Mouse (Mus musculus): ENCODE measurements around the gene Gm20388. TPM values are rescaled to one million over a fixed set of nuclear protein-coding genes. Genes with fewer than 3 reads are reported as not detected.

The Gm20388 gene
- polyA plus RNA-seq, 1 experiment from 2014 or later: not detected

- WGBS: 68% methylated on average over 10 of the region's 10 CpGs
- no peak for ATAC-seq (ENCODE audit: extremely low read depth, insufficient number of reproducible peaks, low FRiP score, low TSS enrichment)
- H3K4me2 ChIP-seq: no peak overlapping the region
These were observed 1936.7 kb downstream of the Gm20388 start for GRCm38 (mm10) chr8:121847261-121847822.

DNA sequence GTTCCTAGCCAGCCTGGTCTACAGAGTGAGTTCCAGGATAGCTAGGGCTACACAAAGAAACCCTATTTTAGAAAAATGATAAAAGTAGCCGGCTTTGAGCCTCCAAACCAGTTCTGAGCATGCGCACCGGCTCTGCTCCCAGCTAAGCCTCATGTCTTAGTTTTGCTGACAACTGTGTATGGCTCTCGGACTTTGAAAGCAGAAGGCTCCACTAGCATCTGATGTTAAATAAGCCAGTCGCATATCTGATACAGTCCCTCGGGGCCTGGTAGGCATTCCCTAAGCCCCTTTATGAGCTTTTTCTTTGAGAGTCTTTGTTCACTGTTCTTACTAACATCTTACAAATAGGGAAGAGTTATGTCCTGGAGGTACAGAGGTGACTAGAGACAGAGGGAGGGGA, 1937.3 kb downstream of the Gm20388 start:
- Histone ChIP-seq H3K27me3 (replicated peaks) (peaks cover 21% of the 10 kb centered on the region), H3K27ac (replicated peaks) (no peak overlapping the region), H3K4me2 (no peak overlapping the region), H3K4me1 (peaks cover 25% of the 10 kb centered on the region), H3K9me3 (no peaks in the 10 kb centered on the region), H3K4me3 (no peak overlapping the region), H3K36me3 (no peaks in the 10 kb centered on the region), H3K9ac (no peak overlapping the region)
- no peak for ATAC-seq (ENCODE audit: extremely low read depth, insufficient number of reproducible peaks, low FRiP score, low TSS enrichment)
- 69% methylated on average over 6 of the region's 6 CpGs for WGBS

More at GRCm38 (mm10) chr8:121847261-121847822, 1936.7 kb downstream of the Gm20388 start:
- Histone ChIP-seq H3K36me3 (no peaks in the 10 kb centered on the region), H3K9me3 (no peaks in the 10 kb centered on the region), H3K9ac (no peak overlapping the region), H3K4me3 (no peak overlapping the region), H3K27me3 (replicated peaks) (peaks cover 18% of the 10 kb centered on the region), H3K27ac (replicated peaks) (no peak overlapping the region), H3K4me1 (peaks cover 20% of the 10 kb centered on the region)

- WGBS: 54% methylated on average over 10 of the region's 10 CpGs
- ATAC-seq (ENCODE audit: extremely low read depth, insufficient number of reproducible peaks, low FRiP score, low TSS enrichment): no peak
- Histone ChIP-seq H3K4me3 (no peak overlapping the region), H3K9me3 (no peaks in the 10 kb centered on the region), H3K4me1 (peaks cover 30% of the 10 kb centered on the region), H3K27ac (replicated peaks) (no peak overlapping the region), H3K27me3 (replicated peaks) (peaks cover 21% of the 10 kb centered on the region), H3K36me3 (no peaks in the 10 kb centered on the region), H3K9ac (no peak overlapping the region), H3K4me2 (no peak overlapping the region)
These were observed 1937.9 kb downstream of the Gm20388 start for GRCm38 (mm10) chr8:121848495-121848894.

DNA sequence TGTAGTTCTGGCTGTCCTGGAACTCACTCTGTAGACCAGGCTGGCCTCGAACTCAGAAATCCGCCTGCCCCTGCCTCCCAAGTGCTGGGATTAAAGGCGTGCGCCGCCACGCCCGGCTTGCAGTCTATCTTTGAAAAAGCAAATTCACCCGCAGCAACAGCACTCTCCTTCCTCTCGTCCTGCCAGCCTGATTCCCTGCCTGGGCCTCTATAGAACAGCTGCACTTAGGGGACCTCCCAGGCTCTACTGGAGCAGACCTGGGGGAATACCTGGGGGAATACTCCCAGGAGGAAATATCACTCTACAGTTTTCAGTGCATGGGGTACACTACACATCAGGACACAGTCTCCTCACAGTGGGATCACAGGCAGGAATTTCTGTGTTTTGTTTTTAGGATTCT, 1938.7 kb downstream of the Gm20388 start:
- H3K4me1 ChIP-seq: peaks cover 34% of the 10 kb centered on the region
- no peak overlapping the region for H3K9ac ChIP-seq
- H3K9me3 ChIP-seq: no peaks in the 10 kb centered on the region
- H3K27me3 ChIP-seq (replicated peaks): peaks cover 21% of the 10 kb centered on the region
- H3K4me2 ChIP-seq: no peak overlapping the region
- no peak overlapping the region for H3K4me3 ChIP-seq
- no peak for ATAC-seq (ENCODE audit: extremely low read depth, insufficient number of reproducible peaks, low FRiP score, low TSS enrichment)
- H3K36me3 ChIP-seq: no peaks in the 10 kb centered on the region
- H3K27ac ChIP-seq (replicated peaks): no peak overlapping the region
- WGBS: 74% methylated on average over 9 of the region's 9 CpGs

DNA sequence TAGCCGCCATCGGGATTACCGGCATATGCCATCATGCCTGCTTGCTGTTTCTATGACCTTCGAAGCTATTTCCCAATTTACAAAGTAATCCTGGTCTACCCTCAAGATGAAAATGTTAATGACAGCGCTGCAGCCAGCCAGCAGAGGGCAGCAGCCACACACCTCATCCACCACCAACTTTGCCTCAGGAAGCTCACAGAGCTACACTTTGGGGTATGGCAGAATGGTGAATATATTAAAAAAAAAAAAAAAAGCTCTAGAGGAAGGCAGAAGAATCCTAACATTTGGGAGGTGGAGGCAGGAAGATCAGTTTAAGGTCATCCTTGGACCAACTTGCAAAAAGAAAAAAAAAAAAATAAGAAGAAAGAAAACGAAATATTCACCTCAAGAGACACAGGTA, 1939.4 kb downstream of the Gm20388 start:
- Histone ChIP-seq H3K36me3 (no peaks in the 10 kb centered on the region), H3K27ac (replicated peaks) (no peak overlapping the region), H3K4me2 (peak overlapping the region; percentile 70; the same call in 1 of the 2 replicates), H3K27me3 (replicated peaks) (peaks cover 21% of the 10 kb centered on the region), H3K4me1 (peaks cover 34% of the 10 kb centered on the region), H3K9ac (no peak overlapping the region), H3K9me3 (no peaks in the 10 kb centered on the region), H3K4me3 (no peak overlapping the region)
- WGBS: 15% methylated on average over 6 of the region's 6 CpGs
- ATAC-seq (ENCODE audit: extremely low read depth, insufficient number of reproducible peaks, low FRiP score, low TSS enrichment): no peak

GRCm38 (mm10) chr8:121850436-121850820, 1939.8 kb downstream of the Gm20388 start:
- no peaks in the 10 kb centered on the region for H3K9me3 ChIP-seq
- H3K4me3 ChIP-seq: peak overlapping the region; percentile 38; the same call in 1 of the 2 replicates
- peaks cover 34% of the 10 kb centered on the region for H3K4me1 ChIP-seq
- H3K27me3 ChIP-seq (replicated peaks): peaks cover 21% of the 10 kb centered on the region
- peak overlapping the region; percentile 70 for H3K4me2 ChIP-seq
- H3K36me3 ChIP-seq: no peaks in the 10 kb centered on the region
- H3K27ac ChIP-seq (replicated peaks): no peak overlapping the region
- 43% methylated on average over 12 of the region's 12 CpGs for WGBS
- ATAC-seq (ENCODE audit: extremely low read depth, insufficient number of reproducible peaks, low FRiP score, low TSS enrichment): no peak
- H3K9ac ChIP-seq: peak overlapping the region; percentile 78

GRCm38 (mm10) chr8:121850821-121851470, 1940.3 kb downstream of the Gm20388 start:
- 7% methylated on average over 24 of the region's 24 CpGs for WGBS
- peaks cover 34% of the 10 kb centered on the region for H3K4me1 ChIP-seq
- H3K9ac ChIP-seq: peak overlapping the region; percentile 78
- peaks cover 21% of the 10 kb centered on the region for H3K27me3 ChIP-seq (replicated peaks)
- H3K4me3 ChIP-seq: peak overlapping the region; percentile 38
- peak overlapping the region; percentile 70 for H3K4me2 ChIP-seq
- H3K36me3 ChIP-seq: no peaks in the 10 kb centered on the region
- no peak overlapping the region for H3K27ac ChIP-seq (replicated peaks)
- H3K9me3 ChIP-seq: no peaks in the 10 kb centered on the region
- no peak for ATAC-seq (ENCODE audit: extremely low read depth, insufficient number of reproducible peaks, low FRiP score, low TSS enrichment)

DNA sequence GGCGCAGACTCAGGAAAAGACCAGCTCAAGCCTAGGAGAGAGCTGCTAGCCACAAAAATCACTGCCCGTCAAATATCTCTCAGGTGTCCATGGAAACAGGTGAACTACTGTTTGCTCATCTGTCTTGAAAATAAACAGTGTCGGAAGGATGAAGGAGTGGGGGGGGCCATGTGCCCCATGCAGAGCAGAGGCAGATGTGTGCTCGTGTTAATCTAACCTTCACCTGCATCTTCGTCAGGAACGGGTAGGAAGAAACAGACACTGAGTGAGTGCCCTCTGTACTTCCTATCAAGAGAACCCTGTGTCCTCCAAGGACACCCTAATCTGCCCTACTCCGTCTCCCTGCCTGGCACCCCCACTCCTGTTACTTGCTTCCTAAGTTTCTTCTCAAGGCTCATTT, 1941.1 kb downstream of the Gm20388 start:
- WGBS: 53% methylated on average over 7 of the region's 7 CpGs
- Histone ChIP-seq H3K9me3 (no peaks in the 10 kb centered on the region), H3K9ac (peak overlapping the region; percentile 37; the same call in 1 of the 2 replicates), H3K27ac (replicated peaks) (no peak overlapping the region), H3K27me3 (replicated peaks) (peaks cover 21% of the 10 kb centered on the region), H3K4me1 (peaks cover 34% of the 10 kb centered on the region), H3K4me2 (no peak overlapping the region), H3K4me3 (no peak overlapping the region), H3K36me3 (no peaks in the 10 kb centered on the region)
- no peak for ATAC-seq (ENCODE audit: extremely low read depth, insufficient number of reproducible peaks, low FRiP score, low TSS enrichment)

- Histone ChIP-seq H3K9me3 (no peaks in the 10 kb centered on the region), H3K9ac (peak overlapping the region; percentile 21; the same call in 1 of the 2 replicates), H3K4me1 (peaks cover 34% of the 10 kb centered on the region), H3K27ac (replicated peaks) (no peak overlapping the region), H3K27me3 (replicated peaks) (peaks cover 23% of the 10 kb centered on the region), H3K36me3 (no peaks in the 10 kb centered on the region), H3K4me2 (no peak overlapping the region), H3K4me3 (no peak overlapping the region)
- WGBS: 13% methylated on average over 7 of the region's 7 CpGs
- no peak for ATAC-seq (ENCODE audit: extremely low read depth, insufficient number of reproducible peaks, low FRiP score, low TSS enrichment)
These were observed 1941.8 kb downstream of the Gm20388 start for GRCm38 (mm10) chr8:121852464-121852863.

GRCm38 (mm10) chr8:121853586-121853985, 1942.9 kb downstream of the Gm20388 start:
- Histone ChIP-seq H3K27ac (replicated peaks) (no peak overlapping the region), H3K4me1 (peaks cover 34% of the 10 kb centered on the region), H3K4me2 (no peak overlapping the region), H3K9me3 (no peaks in the 10 kb centered on the region), H3K36me3 (no peaks in the 10 kb centered on the region), H3K4me3 (no peak overlapping the region), H3K27me3 (replicated peaks) (peaks cover 26% of the 10 kb centered on the region), H3K9ac (no peak overlapping the region)
- ATAC-seq (ENCODE audit: extremely low read depth, insufficient number of reproducible peaks, low FRiP score, low TSS enrichment): no peak
- 67% methylated on average over 2 of the region's 2 CpGs for WGBS

DNA sequence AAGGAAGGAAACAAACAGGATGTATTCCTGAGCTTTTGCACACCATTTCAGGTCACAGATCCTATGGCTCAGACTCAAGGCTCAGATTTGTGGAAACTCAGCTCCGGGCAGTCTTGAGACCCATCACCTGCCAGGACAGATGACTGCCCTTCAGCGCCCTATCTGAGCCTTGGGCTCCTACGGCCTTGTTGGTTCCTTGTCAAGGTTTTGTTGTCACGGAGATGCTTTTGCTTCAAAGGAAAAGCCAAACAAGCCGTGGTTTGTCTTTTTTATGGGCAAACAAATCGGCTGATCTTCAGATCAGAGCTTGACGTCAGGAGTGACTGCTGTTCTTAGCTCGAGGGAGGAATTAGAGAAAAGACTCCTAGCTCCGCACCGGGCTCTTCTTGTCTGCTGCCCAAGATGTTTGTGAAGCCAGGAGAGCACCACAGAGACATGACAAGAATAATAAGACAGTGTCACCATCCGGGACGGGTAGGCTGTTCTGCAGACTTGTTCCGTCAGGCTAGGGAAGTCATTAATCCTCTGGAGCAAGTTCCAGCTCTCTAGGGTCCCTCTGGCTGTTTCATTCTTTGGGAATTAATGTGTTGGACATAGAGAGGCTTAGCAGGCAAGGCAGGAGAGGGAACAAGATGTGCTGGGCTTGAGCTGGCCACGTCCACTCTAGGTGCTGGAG, 1945.6 kb downstream of the Gm20388 start:
- Histone ChIP-seq H3K9ac (no peak overlapping the region), H3K27me3 (replicated peaks) (peaks cover 20% of the 10 kb centered on the region; the same call in 1 of the 2 replicates), H3K9me3 (no peaks in the 10 kb centered on the region), H3K27ac (replicated peaks) (no peak overlapping the region), H3K4me2 (no peak overlapping the region), H3K4me1 (peaks cover 23% of the 10 kb centered on the region), H3K36me3 (no peaks in the 10 kb centered on the region), H3K4me3 (no peak overlapping the region)
- ATAC-seq (ENCODE audit: extremely low read depth, insufficient number of reproducible peaks, low FRiP score, low TSS enrichment): no peak
- 83% methylated on average over 14 of the region's 14 CpGs for WGBS

Data from heart, embryonic 13.5 days (tissue).